Mouse (Mus musculus): ENCODE measurements around the gene Lrr1. TPM values are rescaled to one million over a fixed set of nuclear protein-coding genes. Genes with fewer than 3 reads are reported as not detected.
"Not testable (repeated sequence)": the region's sequence is repeated elsewhere in the genome, so short reads cannot be mapped to it uniquely, and the experiment has no call there.

The Lrr1 gene
- total RNA-seq, 2 experiments from 2014 or later, result not detected

DNA sequence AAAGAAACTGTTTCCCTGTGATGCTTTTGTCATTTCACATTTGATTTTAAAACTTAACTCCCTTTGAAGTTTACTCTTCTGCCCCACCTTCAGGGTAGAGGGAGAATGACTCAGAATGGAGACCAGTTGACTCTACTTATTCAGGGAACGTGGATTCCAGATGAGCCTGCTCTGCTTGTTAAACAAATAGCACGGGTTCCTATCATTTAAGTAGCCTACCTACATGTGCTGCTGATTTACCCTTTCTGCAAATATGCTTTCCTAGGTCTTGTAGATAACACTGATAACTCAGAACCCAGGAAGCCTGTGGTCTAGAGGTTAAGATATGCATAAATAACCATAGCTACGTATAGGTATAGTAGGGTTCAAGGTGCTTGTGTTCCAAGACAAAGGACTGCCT, 3.7 kb upstream of the Lrr1 start:
- DNase-seq, result no peak

GRCm38 (mm10) chr12:69166861-69167581, 1.6 kb upstream of the Lrr1 start:
- DNase-seq, result not testable (repeated sequence)

DNA sequence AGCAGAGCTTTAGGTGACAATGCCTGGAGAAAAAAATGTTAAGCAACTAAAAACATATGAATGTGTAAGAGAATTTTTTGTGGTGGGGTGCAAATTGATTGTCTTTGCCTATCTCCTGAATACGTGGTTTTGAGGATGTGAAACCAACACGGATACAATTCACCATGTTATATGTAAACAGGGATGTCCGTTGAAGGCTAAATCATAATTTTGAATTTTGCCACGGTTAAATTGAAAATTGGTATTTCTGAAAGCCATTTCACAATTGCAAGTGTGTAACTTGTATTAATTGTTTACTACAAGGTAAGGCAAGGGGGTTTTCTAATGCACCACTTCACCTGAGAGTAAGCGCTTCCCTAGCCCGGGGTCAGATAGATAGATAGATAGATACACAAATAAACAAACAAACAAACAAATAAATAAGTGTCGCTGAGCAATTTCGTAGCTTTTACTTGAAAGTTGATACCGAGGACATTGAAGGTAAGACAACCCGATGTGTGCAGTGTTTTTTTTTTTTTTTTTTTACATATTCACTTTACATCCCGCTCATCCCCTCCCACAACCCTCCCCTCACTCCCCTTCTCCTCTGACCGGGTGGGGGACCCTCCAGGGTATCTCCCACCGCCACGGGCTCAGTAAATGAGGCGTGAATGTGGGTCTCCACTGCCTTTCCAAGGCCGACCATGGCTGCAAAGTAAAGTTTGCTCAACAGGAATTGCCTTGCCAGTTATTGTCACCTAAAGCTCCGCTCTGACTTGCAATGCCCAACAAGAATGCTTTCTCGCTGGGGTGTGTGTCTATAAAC, 756 bp upstream of the Lrr1 start:
- DNase-seq, result no peak

- DNase-seq, result no peak
Observed at GRCm38 (mm10) chr12:69171307-69171706, 2.7 kb downstream of the Lrr1 start.

DNA sequence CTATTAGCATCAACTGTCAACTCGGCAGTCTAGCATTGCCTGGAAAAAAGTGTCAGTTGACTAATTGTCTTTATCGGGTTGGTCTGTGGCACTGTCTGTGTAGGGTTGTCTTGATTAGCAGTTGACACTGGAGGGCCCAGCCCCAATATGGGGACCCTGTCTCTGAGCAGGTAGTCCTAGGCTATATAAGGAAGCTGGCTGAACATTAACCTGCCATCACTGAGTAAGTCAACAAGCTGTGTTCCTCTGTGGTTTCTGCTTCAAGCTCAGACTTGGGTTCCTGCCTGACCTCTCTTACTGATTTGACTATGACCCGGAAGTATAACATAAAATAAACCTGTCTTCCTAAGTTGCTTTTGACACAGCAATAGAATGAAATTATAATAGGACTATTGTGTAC, 7.4 kb downstream of the Lrr1 start:
- DNase-seq, result no peak

DNA sequence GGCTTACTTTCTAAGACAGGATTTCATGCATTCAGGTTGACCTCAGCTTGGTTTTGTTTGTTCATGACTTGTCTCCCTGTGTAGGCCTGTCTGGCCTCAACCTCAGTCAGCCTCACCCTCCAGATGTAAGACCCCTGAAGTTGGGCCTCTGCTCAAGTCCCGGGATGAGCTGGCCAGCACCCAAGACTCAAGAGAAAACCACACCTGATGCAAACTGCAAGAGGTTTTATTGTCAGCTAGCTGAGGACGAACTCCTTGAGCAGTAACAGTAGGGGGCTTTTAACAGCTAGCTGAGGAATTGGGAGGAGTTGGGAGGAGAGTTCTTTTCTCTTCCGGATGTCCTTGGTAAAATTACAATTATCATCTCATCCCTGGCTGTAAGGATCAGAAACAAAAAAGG, 8.9 kb downstream of the Lrr1 start:
- no peak for DNase-seq

GRCm38 (mm10) chr12:69179371-69179770, 10.8 kb downstream of the Lrr1 start:
- no peak for DNase-seq

GRCm38 (mm10) chr12:69181800-69182199, 13.2 kb downstream of the Lrr1 start:
- DNase-seq, result no peak

GRCm38 (mm10) chr12:69183583-69184308, 15.1 kb downstream of the Lrr1 start, which contains the start of the genes Rpl36al and Mgat2:
TSS of gene Rpl36al (minus strand) at chr12:69184083.
TSS of gene Mgat2 (plus strand) at chr12:69184157.
- DNase-seq, result peak; percentile 98

DNA sequence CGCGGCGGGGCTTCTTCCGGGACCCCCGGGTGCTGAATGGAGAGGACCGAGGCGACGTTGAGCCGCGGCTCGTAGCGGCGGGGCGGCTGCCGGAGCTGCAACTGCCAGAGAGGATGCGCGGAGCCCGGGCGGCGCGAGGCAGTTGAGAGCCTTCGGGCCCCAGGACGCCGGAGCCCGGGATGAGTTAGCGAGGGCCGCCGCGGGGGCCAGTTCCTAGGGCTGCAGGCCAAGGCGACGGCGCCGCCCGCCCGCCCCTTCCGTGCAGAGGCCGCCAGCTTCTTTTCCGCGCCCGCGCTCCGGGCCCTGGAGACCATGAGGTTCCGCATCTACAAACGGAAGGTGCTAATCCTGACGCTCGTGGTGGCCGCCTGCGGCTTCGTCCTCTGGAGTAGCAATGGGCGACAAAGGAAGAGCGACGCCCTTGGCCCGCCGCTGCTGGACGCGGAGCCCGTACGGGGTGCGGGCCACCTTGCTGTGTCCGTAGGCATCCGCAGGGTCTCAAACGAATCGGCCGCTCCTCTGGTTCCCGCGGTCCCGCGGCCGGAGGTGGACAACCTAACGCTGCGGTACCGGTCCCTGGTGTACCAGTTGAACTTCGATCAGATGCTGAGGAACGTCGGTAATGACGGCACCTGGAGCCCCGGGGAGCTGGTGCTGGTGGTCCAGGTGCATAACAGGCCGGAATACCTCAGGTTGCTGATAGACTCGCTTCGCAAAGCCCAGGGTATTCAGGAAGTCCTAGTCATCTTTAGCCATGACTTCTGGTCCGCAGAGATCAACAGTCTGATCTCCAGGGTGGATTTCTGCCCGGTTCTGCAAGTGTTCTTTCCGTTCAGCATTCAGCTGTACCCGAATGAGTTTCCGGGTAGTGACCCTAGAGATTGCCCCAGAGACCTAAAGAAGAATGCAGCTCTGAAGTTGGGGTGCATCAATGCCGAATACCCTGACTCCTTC, 16.0 kb downstream of the Lrr1 start:
- DNase-seq, result peak; percentile 62

DNA sequence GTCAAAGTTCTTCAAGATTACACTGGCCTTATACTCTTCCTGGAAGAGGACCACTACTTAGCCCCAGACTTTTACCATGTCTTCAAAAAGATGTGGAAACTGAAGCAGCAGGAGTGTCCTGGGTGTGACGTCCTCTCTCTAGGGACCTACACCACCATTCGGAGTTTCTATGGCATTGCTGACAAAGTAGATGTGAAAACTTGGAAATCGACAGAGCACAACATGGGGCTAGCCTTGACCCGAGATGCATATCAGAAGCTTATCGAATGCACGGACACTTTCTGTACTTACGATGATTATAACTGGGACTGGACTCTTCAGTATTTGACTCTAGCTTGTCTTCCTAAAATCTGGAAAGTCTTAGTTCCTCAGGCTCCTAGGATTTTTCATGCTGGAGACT, 16.8 kb downstream of the Lrr1 start:
- DNase-seq, result no peak

DNA sequence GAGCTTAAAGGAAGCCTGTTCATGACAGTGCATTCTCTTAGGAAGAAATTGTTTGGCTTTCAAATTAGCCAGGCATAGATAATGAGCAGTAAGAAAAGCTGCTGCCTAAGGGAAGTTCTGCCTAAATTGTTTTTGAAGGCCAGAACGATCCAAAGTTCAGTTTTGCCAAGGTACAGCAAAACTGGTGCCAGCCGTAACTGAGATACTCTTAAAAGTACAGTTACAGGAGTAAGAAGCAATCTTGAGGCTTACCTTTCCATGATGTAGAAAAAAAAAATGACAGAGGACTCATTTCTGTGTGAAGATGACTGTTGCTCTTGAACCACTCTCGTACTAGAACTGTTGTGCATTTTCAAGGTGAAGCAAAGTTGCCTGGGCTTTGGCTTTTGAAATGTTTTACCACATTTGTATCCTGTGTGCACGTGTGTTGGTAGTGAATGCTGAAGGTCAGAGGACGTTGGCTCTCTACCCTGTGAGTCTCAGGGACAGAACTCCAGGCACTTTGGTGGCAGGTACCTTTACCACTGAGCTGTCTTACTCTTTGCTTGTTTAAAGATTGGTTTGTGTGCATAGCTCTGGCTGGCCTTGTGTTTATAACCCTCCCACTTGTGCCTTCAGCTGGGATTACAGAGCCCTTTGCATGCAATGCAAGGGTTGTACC, 18.3 kb downstream of the Lrr1 start:
- DNase-seq, result no peak

DNA sequence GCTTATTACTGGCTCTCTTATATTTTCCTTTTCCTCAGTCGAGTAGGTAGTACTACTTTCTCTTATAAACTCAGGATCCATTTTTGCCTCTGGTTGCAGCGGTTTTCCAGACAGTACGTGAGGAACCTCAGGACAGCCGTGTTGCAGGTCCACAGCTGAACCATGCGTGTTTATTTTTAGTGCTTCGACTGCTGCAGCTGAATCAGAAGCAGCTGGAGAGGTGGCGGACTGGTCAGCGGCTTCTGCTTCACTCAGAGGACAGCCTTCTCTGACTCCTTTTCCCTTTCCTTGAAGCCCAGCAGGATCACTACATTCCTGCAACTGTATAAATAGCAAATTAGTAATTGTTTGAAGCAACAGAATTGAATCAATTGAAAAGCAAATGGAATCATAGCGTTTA, 21.5 kb downstream of the Lrr1 start:
- no peak for DNase-seq

DNA sequence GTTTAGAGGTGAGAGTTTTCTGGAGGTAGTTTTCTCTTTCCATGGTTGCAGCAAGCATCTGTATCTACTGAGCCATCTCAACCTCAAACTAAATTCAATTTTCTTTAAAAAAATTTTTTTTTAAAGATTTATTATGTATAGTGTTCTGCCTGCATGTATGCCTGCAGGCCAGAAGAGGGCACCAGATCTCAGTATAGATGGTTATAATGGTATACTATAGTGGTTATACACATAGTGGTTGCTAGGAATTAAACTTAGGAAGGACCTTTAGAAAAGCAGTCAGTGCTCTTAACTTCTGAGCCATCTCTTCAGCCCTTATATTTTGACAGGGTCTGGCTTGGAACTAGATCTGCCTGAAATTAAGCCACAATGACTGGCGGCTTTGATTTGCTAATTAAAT, 21.9 kb downstream of the Lrr1 start:
- no peak for DNase-seq

DNA sequence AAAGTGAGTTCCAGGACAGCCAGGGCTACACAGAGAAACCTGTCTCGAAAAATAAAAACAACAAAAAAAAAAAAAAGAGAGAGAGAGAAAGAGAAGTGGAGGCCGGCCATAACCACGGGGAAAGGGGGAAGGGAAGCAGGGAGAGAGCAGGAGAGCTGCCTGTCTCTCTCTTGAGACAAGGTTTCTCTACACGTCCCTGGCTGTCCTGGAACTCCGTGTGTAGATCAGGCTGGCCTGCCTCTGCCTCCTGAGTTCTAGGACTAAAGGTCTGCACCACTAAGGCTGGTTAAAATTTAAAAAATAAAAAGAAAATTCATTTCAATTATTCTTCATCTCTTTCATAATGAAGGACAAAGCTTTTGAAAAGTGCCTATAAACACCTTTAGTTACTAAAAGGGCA, 22.8 kb downstream of the Lrr1 start:
- no peak for DNase-seq

GRCm38 (mm10) chr12:69192637-69193036, 24.0 kb downstream of the Lrr1 start:
- no peak for DNase-seq

DNA sequence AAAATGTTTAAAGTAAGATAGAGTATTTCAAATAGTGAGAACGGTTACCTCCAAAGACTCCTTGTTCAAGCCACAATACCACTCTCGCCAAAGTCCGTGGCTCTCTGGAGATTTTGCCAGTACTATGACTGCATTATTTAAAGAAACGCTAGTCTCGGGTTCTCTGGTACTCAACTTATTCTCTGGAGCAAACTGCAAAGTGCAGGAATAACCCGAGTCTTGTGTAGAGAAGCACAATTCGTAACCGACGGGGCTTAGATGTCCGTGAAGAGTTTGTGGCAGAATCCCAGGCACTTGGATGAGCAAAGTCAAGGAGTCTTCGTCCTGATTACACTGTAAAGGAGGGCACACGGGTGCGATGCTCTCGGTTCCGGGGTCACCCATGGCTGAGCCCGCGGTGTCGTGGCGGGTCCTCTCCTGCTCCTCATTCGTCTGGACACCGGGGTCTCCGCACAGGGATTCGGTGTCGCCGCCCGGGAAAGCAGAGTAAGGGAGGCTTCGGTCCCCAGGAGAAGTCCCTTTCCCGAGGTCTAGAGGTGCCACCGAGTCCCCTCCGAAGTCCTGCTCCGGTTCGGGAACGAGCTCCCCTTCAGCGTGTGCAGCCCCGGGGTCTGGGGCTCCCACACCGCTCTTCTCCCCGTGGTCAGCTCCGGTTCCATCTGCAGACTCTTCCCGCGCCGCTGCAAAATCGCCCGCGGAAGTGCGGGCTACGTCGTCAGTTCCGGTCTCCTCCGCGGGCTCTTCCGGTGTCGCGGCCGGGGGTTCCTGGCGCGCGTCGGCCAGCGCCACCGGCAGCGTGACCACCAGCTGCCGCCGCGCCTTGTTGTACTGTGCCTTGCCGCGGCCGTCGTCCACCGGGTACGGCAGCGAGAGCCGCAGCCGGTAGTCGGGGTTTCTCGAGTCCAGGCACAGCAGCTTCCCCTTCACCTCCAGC, 28.1 kb downstream of the Lrr1 start, which contains the start of gene Gm49383:
Gm49383 (minus strand) TSS at position 661 of the 934 bp plus-strand sequence.
- peak; percentile 50 for DNase-seq

GRCm38 (mm10) chr12:69197378-69198163, 29.0 kb downstream of the Lrr1 start:
- DNase-seq, result peak; percentile 36

- no peak for DNase-seq
Observed at GRCm38 (mm10) chr12:69198164-69198535, 29.5 kb downstream of the Lrr1 start, which contains the start of gene Dnaaf2. TSS of gene Dnaaf2 (minus strand) at chr12:69198429.

All from gastrocnemius, postnatal 25 days (tissue).